Mouse (Mus musculus) CH12.LX (cell line): Measurements from ENCODE around the gene 2300002M23Rik.

ENCODE experiments used
- CTCF ChIP-seq, 2 experiments: IDR thresholded peaks in 1 of 2; conservative IDR thresholded peaks in 1 of 2; 2 replicates each; pipeline ENCODE4 v1.5.1; 2011 to 2012; ENCODE audit warnings: low read depth in 2 of 2, low read length in 2 of 2, improper control_type of control experiment in 1 of 2, inconsistent platforms in 1 of 2, mild to moderate bottlenecking in 1 of 2, moderate library complexity in 1 of 2
- E2F4 ChIP-seq: IDR thresholded peaks from 2 replicates; pipeline ENCODE4 v1.6.1; 2011; ENCODE audit warnings: low read depth, low read length, improper control_type of control experiment; ENCODE audit not compliant: insufficient replicate concordance
- EP300 ChIP-seq: IDR thresholded peaks from 2 replicates; pipeline ENCODE4 v1.6.1; 2011; ENCODE audit warnings: low read length, improper control_type of control experiment
- MAX ChIP-seq: IDR thresholded peaks from 2 replicates; pipeline ENCODE4 v1.6.1; 2011; ENCODE audit warnings: low read length, improper control_type of control experiment
- ZMIZ1 ChIP-seq: IDR thresholded peaks from 2 replicates; pipeline ENCODE4 v1.6.1; 2012; ENCODE audit warnings: low read depth, mild to moderate bottlenecking, inconsistent platforms, low read length, improper control_type of control experiment
- ZNF384 ChIP-seq: IDR thresholded peaks from 2 replicates; pipeline ENCODE4 v1.6.1; 2012; ENCODE audit warnings: low read depth, low read length, improper control_type of control experiment, inconsistent platforms

DNA sequence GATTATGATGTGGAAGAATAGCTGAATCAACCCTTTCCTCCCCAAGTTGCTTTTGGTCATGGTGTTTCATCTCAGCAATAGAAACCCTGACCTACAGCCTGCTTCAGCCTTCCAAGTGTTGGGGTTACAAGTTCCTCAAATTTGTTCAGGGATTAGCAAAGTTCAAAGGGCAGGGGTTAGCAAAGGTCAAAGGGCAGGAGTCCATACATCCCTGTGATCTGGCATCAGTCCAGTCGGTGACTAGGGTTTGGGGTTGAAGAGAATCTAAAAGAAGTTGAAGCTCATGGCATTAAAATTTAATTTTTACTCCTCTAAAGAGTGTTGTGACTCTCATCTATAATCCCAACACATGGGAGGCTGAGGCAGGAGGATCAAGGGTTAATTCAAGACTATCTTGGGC is 28.8 kb upstream of the 2300002M23Rik start:
- TF ChIP-seq EP300 = no peak
- TF ChIP-seq ZMIZ1 = no peak
- TF ChIP-seq CTCF (conservative IDR thresholded peaks at IDR 0.05 in 1 of 2, IDR thresholded peaks at IDR 0.05 in 1 of 2; ENCODE audit: low read depth in 2 of 2, low read length in 2 of 2) = no peak
- TF ChIP-seq ZNF384 = no peak
- TF ChIP-seq MAX = no peak
- no peak for TF ChIP-seq E2F4
